Mouse (Mus musculus) midbrain, embryonic 16.5 days (tissue): ENCODE measurements at regions not wholly inside any gene's neighbourhood (a gene's known extent, or its start where the extent isn't known, plus 50 kb on each side); places are given as distances from the start of the nearest gene placed in this dataset.
A peak's percentile ranks its signal among the peaks of the same experiment; 100 is the strongest.

Experiments
- ATAC-seq: fragments of 200-750 bp; cut with Nextera tagmentation; 2 replicates; pipeline ENCODE4 v1.8.0; 2017; ENCODE audit warnings: moderate TSS enrichment
- H3K27ac ChIP-seq: fragments of 300-500 bp; sonication (generic); 2 replicates; pipeline ENCODE4 v1.5.1; 2014; ENCODE audit warnings: mild to moderate bottlenecking, low read length, mixed read lengths
- H3K27me3 ChIP-seq: fragments of 300-500 bp; sonication (generic); 2 replicates; pipeline ENCODE4 v1.6.1; 2014; ENCODE audit warnings: low read depth, low read length, mixed read lengths; ENCODE audit not compliant: control insufficient read depth, insufficient read depth
- H3K36me3 ChIP-seq: fragments of 300-500 bp; sonication (generic); 2 replicates; pipeline ENCODE4 v1.6.1; 2014; ENCODE audit warnings: mild to moderate bottlenecking, low read length, moderate library complexity, mixed read lengths; ENCODE audit not compliant: control insufficient read depth, insufficient read depth
- H3K4me1 ChIP-seq: fragments of 300-500 bp; sonication (generic); 2 replicates; pipeline ENCODE4 v1.6.1; 2014; ENCODE audit warnings: mild to moderate bottlenecking, low read length, mixed read lengths; ENCODE audit not compliant: control insufficient read depth, insufficient read depth
- H3K4me2 ChIP-seq: fragments of 300-500 bp; sonication (generic); 2 replicates; pipeline ENCODE4 v1.6.1; 2014; ENCODE audit warnings: mild to moderate bottlenecking, low read length, mixed read lengths
- H3K4me3 ChIP-seq: fragments of 300-500 bp; sonication (generic); 2 replicates; pipeline ENCODE4 v1.5.1; 2014; ENCODE audit warnings: low read depth, mild to moderate bottlenecking, low read length, moderate library complexity, mixed read lengths
- H3K9ac ChIP-seq: fragments of 300-500 bp; sonication (generic); 2 replicates; pipeline ENCODE4 v1.6.1; 2014; ENCODE audit warnings: low read depth, low read length, mixed read lengths
- H3K9me3 ChIP-seq: fragments of 300-500 bp; sonication (generic); replicated peaks from 2 replicates; pipeline ENCODE4 v1.6.1; 2014; ENCODE audit warnings: mild to moderate bottlenecking, low read length, mixed read lengths; ENCODE audit not compliant: control insufficient read depth, poor library complexity, severe bottlenecking
- WGBS: fragments of 180-500 bp; shearing (Covaris S2); extraction: QIAGEN DNeasy Blood & Tissue Kit; methylation state at CpG from one replicate; pipeline ENCODE4 v1.1.7; 2014; 5-methylcytosine and 5-hydroxymethylcytosine counted together

GRCm38 (mm10) chr8:36348067-36348466 is 582.5 kb downstream of the Gm19410 start:
- ATAC-seq, result no peak
- no peaks in the 10 kb centered on the region for H3K9me3 ChIP-seq
- H3K4me1 ChIP-seq, result no peaks in the 10 kb centered on the region
- H3K27ac ChIP-seq, result no peak overlapping the region
- H3K9ac ChIP-seq, result no peak overlapping the region
- H3K4me3 ChIP-seq, result no peak overlapping the region
- H3K36me3 ChIP-seq, result no peaks in the 10 kb centered on the region
- 91% methylated on average over 1 of the region's 1 CpGs for WGBS
- H3K27me3 ChIP-seq, result no peaks in the 10 kb centered on the region
- no peak overlapping the region for H3K4me2 ChIP-seq

DNA sequence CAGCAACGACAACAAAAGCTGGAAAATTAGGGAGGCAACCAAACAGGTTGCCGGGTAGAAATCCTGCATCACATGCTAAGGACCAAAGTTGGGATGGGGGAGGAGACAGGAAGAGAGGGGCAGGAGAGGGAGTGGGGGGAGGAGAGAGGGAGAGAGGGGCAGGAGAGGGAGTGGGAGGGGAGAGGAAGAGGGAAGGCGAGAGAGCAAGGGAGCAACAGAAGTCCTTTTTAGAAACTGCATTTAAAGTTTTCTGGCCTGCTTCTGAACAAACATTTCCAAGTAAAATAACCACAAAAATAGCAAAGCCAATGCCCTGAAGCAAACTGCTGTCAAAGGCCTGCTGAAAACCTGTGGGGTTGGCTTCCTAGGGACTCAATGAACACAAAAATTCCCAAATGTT is 589.3 kb downstream of the Gm19410 start:
- H3K4me2 ChIP-seq, result no peak overlapping the region
- H3K27me3 ChIP-seq, result no peaks in the 10 kb centered on the region
- H3K9ac ChIP-seq, result no peak overlapping the region
- WGBS, result 29% methylated on average over 3 of the region's 3 CpGs
- H3K9me3 ChIP-seq, result no peaks in the 10 kb centered on the region
- no peak overlapping the region for H3K4me3 ChIP-seq
- no peaks in the 10 kb centered on the region for H3K4me1 ChIP-seq
- no peak for ATAC-seq
- no peaks in the 10 kb centered on the region for H3K36me3 ChIP-seq
- H3K27ac ChIP-seq, result no peak overlapping the region

GRCm38 (mm10) chr8:36358998-36359397 is 593.4 kb downstream of the Gm19410 start:
- Histone ChIP-seq H3K27me3 (no peaks in the 10 kb centered on the region), H3K9ac (no peak overlapping the region), H3K4me2 (no peak overlapping the region), H3K4me3 (no peak overlapping the region), H3K4me1 (no peaks in the 10 kb centered on the region), H3K9me3 (no peaks in the 10 kb centered on the region), H3K36me3 (no peaks in the 10 kb centered on the region), H3K27ac (no peak overlapping the region)
- WGBS, result 89% methylated on average over 2 of the region's 2 CpGs
- ATAC-seq, result no peak

DNA sequence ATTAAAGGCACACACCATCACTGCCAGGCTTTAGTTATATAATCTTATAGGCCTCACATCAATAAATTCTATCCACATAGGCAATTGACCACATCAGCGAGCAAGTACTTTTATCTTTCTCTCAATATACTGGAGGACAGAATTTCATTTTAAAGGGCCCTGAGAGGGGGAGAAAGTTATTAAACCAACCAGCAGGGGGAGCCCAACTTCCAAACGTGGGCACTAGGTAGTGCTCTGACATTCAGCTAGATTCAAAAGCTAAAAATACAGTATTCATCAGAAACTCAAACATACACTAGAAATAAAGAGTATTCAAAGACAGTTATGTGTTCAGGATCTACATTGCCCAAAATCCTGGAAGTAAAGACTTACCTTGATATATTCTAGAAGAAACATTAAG is 595.7 kb downstream of the Gm19410 start:
- Histone ChIP-seq H3K4me3 (no peak overlapping the region), H3K9me3 (no peaks in the 10 kb centered on the region), H3K36me3 (no peaks in the 10 kb centered on the region), H3K9ac (no peak overlapping the region), H3K4me1 (no peaks in the 10 kb centered on the region), H3K4me2 (no peak overlapping the region), H3K27ac (no peak overlapping the region), H3K27me3 (no peaks in the 10 kb centered on the region)
- WGBS, result 14% methylated on average over 2 of the region's 2 CpGs
- ATAC-seq, result peak; percentile 71; the same call in 1 of the 2 replicates

DNA sequence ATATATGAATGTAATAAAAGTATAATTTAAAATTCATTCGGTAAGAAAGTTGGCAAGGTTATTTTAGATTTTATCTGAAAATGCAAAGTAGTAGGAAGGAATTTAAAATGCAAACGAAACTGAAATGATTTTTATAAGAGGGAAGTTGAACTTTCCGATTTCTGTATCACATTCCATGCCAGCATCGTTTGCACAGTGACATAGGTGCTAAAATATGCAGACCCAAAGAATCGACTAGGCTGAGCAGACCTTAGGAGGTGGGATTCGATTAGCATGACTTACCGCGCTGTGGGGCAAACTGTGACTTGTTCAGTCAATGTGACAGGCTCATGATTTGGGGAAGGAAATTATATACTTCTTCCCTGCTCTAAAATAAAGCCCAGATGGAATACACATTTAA is 596.2 kb downstream of the Gm19410 start:
- Histone ChIP-seq H3K9ac (no peak overlapping the region), H3K4me1 (no peaks in the 10 kb centered on the region), H3K9me3 (no peaks in the 10 kb centered on the region), H3K36me3 (no peaks in the 10 kb centered on the region), H3K4me3 (no peak overlapping the region), H3K4me2 (no peak overlapping the region), H3K27ac (no peak overlapping the region), H3K27me3 (no peaks in the 10 kb centered on the region)
- no peak for ATAC-seq
- 62% methylated on average over 8 of the region's 8 CpGs for WGBS

DNA sequence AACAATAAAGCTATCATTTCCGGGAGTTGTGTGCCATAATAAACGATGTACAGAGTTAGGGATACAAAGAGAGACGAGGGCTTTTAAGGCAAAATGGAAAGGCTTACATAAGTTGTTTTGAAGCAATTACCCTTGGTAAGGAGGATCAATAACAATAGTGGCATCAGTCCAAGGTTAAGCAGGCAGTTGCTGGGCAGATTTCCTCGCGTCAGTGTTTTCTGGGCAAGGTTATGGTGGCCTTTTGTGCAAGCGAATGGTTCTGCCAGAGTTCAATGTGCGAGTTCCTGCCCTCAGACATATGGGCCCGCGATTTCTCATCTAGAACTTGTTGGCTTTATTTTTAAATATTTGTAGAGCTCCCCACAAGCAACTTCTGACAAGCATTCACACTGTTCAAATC is 597.7 kb downstream of the Gm19410 start:
- no peak overlapping the region for H3K27ac ChIP-seq
- no peak for ATAC-seq
- H3K9me3 ChIP-seq, result no peaks in the 10 kb centered on the region
- no peak overlapping the region for H3K9ac ChIP-seq
- H3K4me2 ChIP-seq, result no peak overlapping the region
- no peak overlapping the region for H3K4me3 ChIP-seq
- H3K4me1 ChIP-seq, result no peaks in the 10 kb centered on the region
- H3K36me3 ChIP-seq, result no peaks in the 10 kb centered on the region
- no peaks in the 10 kb centered on the region for H3K27me3 ChIP-seq
- WGBS, result 80% methylated on average over 9 of the region's 9 CpGs

DNA sequence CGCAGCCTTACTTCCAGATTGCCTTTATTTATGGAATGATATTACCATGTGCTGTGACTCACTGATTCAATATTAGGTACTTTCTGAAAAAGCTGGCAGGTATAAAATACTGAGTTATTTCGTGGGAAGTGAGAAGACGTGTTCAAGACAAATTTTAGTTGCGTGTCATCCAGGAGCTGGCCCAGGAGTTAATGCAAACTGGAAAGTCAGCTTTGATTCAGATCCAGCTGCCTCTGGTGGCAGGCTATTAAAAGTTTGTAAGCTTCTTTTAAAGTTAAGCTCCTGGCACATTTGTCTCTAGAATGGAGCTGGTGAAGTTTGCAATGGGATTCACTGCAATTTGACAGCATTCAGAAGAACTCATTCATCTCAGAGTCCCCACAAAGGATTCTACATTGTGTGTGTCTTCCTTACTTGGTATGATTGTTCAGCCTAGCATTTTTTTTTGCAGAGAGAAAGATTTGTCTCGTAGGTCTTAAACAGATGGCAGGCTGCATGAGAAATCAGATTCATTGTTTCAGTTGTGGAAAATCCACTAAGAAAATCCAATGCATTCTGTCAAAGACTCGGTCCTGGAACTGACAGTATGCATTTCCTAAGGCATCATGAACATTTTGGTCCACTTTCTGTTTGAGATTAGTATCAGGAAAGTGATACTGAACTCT is 599.1 kb downstream of the Gm19410 start:
- H3K9ac ChIP-seq, result no peak overlapping the region
- no peaks in the 10 kb centered on the region for H3K36me3 ChIP-seq
- no peak overlapping the region for H3K4me2 ChIP-seq
- no peaks in the 10 kb centered on the region for H3K27me3 ChIP-seq
- no peak overlapping the region for H3K27ac ChIP-seq
- no peaks in the 10 kb centered on the region for H3K4me1 ChIP-seq
- no peak for ATAC-seq
- 55% methylated on average over 6 of the region's 6 CpGs for WGBS
- no peak overlapping the region for H3K4me3 ChIP-seq
- H3K9me3 ChIP-seq, result no peaks in the 10 kb centered on the region

- 71% methylated on average over 2 of the region's 2 CpGs for WGBS
- Histone ChIP-seq H3K27me3 (no peaks in the 10 kb centered on the region), H3K27ac (no peak overlapping the region), H3K9ac (no peak overlapping the region), H3K36me3 (no peaks in the 10 kb centered on the region), H3K4me3 (no peak overlapping the region), H3K9me3 (no peaks in the 10 kb centered on the region), H3K4me2 (no peak overlapping the region), H3K4me1 (no peaks in the 10 kb centered on the region)
- no peak for ATAC-seq
These were observed 600.4 kb downstream of the Gm19410 start for GRCm38 (mm10) chr8:36365945-36366344.

DNA sequence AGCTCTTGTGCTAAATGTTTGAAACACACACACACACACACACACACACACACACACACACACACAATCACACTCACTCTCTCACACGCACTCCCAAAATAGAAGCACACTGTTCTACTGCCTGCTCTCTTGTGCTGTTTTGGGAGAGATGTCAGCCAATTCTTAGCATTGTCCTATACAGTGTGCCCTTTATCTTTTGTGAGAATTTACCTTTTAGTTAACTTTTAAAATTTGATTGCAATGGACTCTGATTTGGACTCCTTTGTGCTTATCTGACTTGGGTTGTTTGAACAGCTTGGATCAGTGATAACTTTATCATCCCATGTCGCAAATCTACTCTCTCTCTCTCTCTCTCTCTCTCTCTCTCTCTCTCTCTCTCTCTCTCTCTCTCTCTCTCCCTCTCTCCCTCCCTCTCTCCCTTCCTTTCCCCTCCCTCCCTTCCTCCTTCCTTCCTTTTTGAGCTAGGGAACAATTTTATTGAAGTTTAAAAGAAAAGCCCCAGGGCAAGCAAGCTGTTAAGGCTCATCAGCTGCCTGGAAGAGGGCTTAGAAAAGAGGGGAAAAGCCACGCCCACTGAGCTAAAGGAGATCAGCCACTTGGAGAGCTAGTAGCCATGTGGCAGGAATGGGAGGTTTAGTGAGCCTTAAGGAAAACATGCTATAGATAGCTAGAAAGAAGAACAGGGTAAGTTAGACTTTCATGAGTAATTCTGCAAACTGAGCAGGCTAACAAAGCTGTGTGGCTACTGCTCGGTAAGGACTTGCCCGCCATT is 611.2 kb downstream of the Gm19410 start:
- no peak overlapping the region for H3K27ac ChIP-seq
- no peaks in the 10 kb centered on the region for H3K27me3 ChIP-seq
- no peaks in the 10 kb centered on the region for H3K36me3 ChIP-seq
- no peak for ATAC-seq
- H3K9ac ChIP-seq, result no peak overlapping the region
- WGBS, result 59% methylated on average over 5 of the region's 5 CpGs
- H3K4me2 ChIP-seq, result no peak overlapping the region
- H3K4me1 ChIP-seq, result 0 out of 2 replicates have a peak, but pooled peaks cover 3% of the 10 kb centered on the region
- no peaks in the 10 kb centered on the region for H3K9me3 ChIP-seq
- H3K4me3 ChIP-seq, result no peak overlapping the region
